Mouse (Mus musculus) neural tube, embryonic 10.5 days (tissue): ENCODE measurements at regions not wholly inside any gene's neighbourhood (a gene's known extent, or its start where the extent isn't known, plus 50 kb on each side); places are given as distances from the start of the nearest gene placed in this dataset.
A peak's percentile ranks its signal among the peaks of the same experiment; 100 is the strongest.

Source experiments
- DNase-seq: peaks from one replicate; pipeline ENCODE4 v3.0.0-alpha.2; 2017; ENCODE audit warnings: low spot score; ENCODE audit errors: extremely low spot score

DNA sequence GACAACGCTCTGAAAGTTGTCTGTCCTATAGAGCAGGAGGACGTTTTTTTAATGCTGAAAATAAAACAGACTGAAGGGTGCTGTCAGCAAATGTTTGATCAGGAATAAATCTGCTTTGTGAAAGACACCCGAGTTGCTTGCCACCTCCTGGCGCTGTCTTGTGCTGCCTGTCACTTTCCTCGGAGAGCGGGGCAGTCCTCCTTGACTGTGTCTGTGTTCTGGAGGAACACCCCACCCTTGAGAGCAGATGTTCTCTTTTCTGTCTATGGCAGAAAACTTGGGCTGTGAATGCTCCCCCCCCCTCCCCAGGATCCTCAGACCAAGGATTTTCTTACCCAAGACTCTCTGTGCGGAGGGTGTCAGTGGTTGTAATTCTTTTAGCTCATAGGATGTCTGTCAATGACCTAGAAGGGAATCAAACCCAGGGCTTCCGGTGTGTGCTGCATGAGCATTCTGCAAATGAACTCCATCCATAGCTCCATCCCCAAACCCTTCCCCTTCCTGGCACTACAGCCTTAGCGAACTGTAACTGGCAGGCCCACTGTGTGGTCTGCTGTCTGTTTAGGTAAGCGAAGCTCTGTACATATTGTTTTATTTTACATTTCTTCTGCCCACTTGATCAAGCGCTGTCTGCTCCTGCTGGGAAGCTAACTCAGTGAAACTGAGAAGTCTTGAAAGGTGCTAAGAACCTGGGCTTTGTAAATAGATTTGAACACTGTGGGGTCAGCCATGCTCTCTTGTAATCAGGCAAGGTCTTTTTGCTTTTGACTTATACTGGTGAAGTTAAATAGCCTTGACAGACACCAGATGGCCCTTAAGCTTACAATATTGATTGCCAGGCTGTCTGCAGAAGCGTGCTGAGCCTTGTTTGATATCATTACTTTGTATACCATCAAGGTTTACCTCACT lies 53.0 kb upstream of the Bach1 start:
- peak; percentile 14 for DNase-seq

GRCm38 (mm10) chr16:87646435-87647062 lies 52.2 kb upstream of the Bach1 start:
- no peak for DNase-seq
